Mouse (Mus musculus): ENCODE data around the gene Thnsl2.

DNA sequence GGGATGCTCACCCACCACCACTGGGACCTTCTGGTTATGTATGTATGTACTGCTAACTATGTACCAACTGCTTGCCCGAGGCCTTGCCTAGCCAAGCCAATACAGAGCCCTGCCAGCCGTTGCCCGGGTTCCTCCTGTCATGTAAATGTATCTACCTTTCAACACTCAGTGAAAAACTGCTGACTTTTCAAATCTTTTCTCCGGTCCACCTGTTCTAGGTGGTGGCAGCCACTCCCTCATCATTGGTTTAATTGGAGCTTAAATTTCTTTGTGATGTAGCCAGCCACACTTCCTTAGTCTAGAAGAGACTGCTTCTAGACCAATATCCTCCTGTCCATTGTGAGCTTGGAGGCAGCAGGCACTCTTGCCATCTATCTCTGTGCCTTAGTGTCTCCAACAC lies 54.5 kb downstream of the Thnsl2 start:
- no peak for TF ChIP-seq CTCF (IDR thresholded peaks at IDR 0.05; ENCODE audit: low read depth)
- no peak for TF ChIP-seq EP300 (IDR thresholded peaks at IDR 0.05; ENCODE audit: low read depth)
